Mouse (Mus musculus) embryonic fibroblast, embryonic 13.5 days (primary cell): Measurements from ENCODE around the gene Igfn1. TPM values are rescaled to one million over a fixed set of nuclear protein-coding genes. Genes with fewer than 3 reads are reported as not detected.

Source experiments
- H3K27ac ChIP-seq: 2 replicates; pipeline ENCODE4 v1.5.1; 2012; ENCODE audit warnings: low read length, control low read depth, inconsistent platforms; ENCODE audit not compliant: insufficient read depth
- H3K4me1 ChIP-seq: 2 replicates; pipeline ENCODE4 v1.6.1; 2011; ENCODE audit warnings: low read length; ENCODE audit not compliant: control insufficient read depth, insufficient read depth
- H3K4me3 ChIP-seq: 2 replicates; pipeline ENCODE4 v1.5.1; 2011; ENCODE audit warnings: mild to moderate bottlenecking, control low read depth, low read length; ENCODE audit not compliant: insufficient read depth
- CTCF ChIP-seq: IDR thresholded peaks from 2 replicates; pipeline ENCODE4 v1.5.1; 2011; ENCODE audit warnings: mild to moderate bottlenecking, control low read depth, low read length, moderate library complexity, borderline replicate concordance; ENCODE audit not compliant: insufficient read depth
- POLR2A ChIP-seq: IDR thresholded peaks from 2 replicates; pipeline ENCODE4 v1.6.1; 2011; ENCODE audit warnings: low read depth, mild to moderate bottlenecking, control low read depth, low read length, moderate library complexity
- polyA plus RNA-seq: library from polyadenylated mRNA; stranded (reverse); fragments of >200 nt; gene quantifications from 2 replicates; pipeline ENCODE4 v1.2.4, GENCODE M21; 2011; ENCODE audit warnings: low read depth; ENCODE audit not compliant: missing spikeins, insufficient read length

The Igfn1 gene
- polyA plus RNA-seq, 1 experiment = not detected

- H3K4me3 ChIP-seq = no peak within 1 kb of the TSS
- no peak within 1 kb of the TSS for H3K27ac ChIP-seq
- H3K4me1 ChIP-seq = no peaks in the 10 kb centered on the region
- TF ChIP-seq POLR2A (no peak), CTCF (no peak)
Observed at GRCm38 (mm10) chr1:135918644-135919407, 87.3 kb downstream of the Igfn1 start, which contains the start of gene Pkp1. Gene Pkp1, minus strand, starts transcription at chr1:135919207.

GRCm38 (mm10) chr1:135917206-135917605 is 88.9 kb downstream of the Igfn1 start:
- Histone ChIP-seq H3K27ac (no peak overlapping the region), H3K4me1 (no peaks in the 10 kb centered on the region), H3K4me3 (no peak overlapping the region)
- TF ChIP-seq POLR2A = no peak
- no peak for TF ChIP-seq CTCF

GRCm38 (mm10) chr1:135916486-135917058 is 89.6 kb downstream of the Igfn1 start:
- H3K4me3 ChIP-seq = no peak overlapping the region
- H3K4me1 ChIP-seq = no peaks in the 10 kb centered on the region
- no peak for TF ChIP-seq CTCF
- TF ChIP-seq POLR2A = no peak
- no peak overlapping the region for H3K27ac ChIP-seq

GRCm38 (mm10) chr1:135913657-135914056 is 92.5 kb downstream of the Igfn1 start:
- no peak overlapping the region for H3K4me3 ChIP-seq
- TF ChIP-seq POLR2A (no peak), CTCF (no peak)

GRCm38 (mm10) chr1:135909381-135909780 is 96.8 kb downstream of the Igfn1 start:
- TF ChIP-seq POLR2A (no peak), CTCF (no peak)
- H3K27ac ChIP-seq = no peak overlapping the region

More at GRCm38 (mm10) chr1:135913657-135914056, 92.5 kb downstream of the Igfn1 start:
- Histone ChIP-seq H3K4me1 (no peaks in the 10 kb centered on the region), H3K27ac (no peak overlapping the region)

GRCm38 (mm10) chr1:135906736-135907135 is 99.4 kb downstream of the Igfn1 start:
- peak overlapping the region; percentile 23 for H3K27ac ChIP-seq
- no peak overlapping the region for H3K4me3 ChIP-seq
- peaks cover 5% of the 10 kb centered on the region; the same call in 1 of the 2 replicates for H3K4me1 ChIP-seq
- no peak for TF ChIP-seq POLR2A
- no peak for TF ChIP-seq CTCF

More at GRCm38 (mm10) chr1:135909381-135909780, 96.8 kb downstream of the Igfn1 start:
- Histone ChIP-seq H3K4me1 (peaks cover 5% of the 10 kb centered on the region; the same call in 1 of the 2 replicates), H3K4me3 (no peak overlapping the region)

Other genes with a start within 250 kb of the Igfn1 start
- gene Phlda3, start 240.2 kb downstream of the Igfn1 start, polyA plus RNA-seq = 147 and 179 TPM in 2 replicates
- gene Tnni1, start 226.9 kb downstream of the Igfn1 start, polyA plus RNA-seq = 1.1 and 1.5 TPM in 2 replicates
- gene Lad1, start 187.7 kb downstream of the Igfn1 start, polyA plus RNA-seq = not detected in 2 replicates
- 3.7 and 5.4 TPM in 2 replicates for gene Tnnt2, start 170.0 kb downstream of the Igfn1 start, polyA plus RNA-seq
- 0.90 and 2.2 TPM in 2 replicates for gene Pkp1, start 87.1 kb downstream of the Igfn1 start, polyA plus RNA-seq
- 56.9 and 77.4 TPM in 2 replicates for gene Tmem9, start 1.8 kb upstream of the Igfn1 start, polyA plus RNA-seq
- gene Ascl5, start 44.5 kb upstream of the Igfn1 start, polyA plus RNA-seq = not detected in 2 replicates
- not detected in 2 replicates for gene Cacna1s, start 46.4 kb upstream of the Igfn1 start, polyA plus RNA-seq
- 14.1 and 19.4 TPM in 2 replicates for gene Kif21b, start 125.0 kb upstream of the Igfn1 start, polyA plus RNA-seq
- 0.45 and 1.2 TPM in 2 replicates for gene Mroh3, start 206.5 kb upstream of the Igfn1 start, polyA plus RNA-seq
- gene Inava, start 227.9 kb upstream of the Igfn1 start, polyA plus RNA-seq = 4.1 and 5.0 TPM in 2 replicates